Mouse (Mus musculus) MEL (cell line): ENCODE measurements around the gene Dhx35. TPM values are rescaled to one million over a fixed set of nuclear protein-coding genes. Genes with fewer than 3 reads are reported as not detected.
A peak's percentile ranks its signal among the peaks of the same experiment; 100 is the strongest.

ENCODE experiments used
- DNase-seq: peaks from one replicate; pipeline ENCODE4 v3.0.0; 2011; ENCODE audit warnings: low read depth, low spot score
- H3K27ac ChIP-seq: 2 replicates; pipeline ENCODE4 v1.5.1; 2012; ENCODE audit warnings: low read depth, mild to moderate bottlenecking, control low read depth, low read length, moderate library complexity; ENCODE audit not compliant: control insufficient read depth
- H3K27me3 ChIP-seq, 2 experiments: fragments of 150-350 bp in 1 of 2; sonication (generic) in 1 of 2; 2 replicates each; pipeline ENCODE4 v1.6.1; 2012; ENCODE audit warnings: low read length in 2 of 2, mild to moderate bottlenecking in 2 of 2, improper control_type of control experiment in 1 of 2, moderate library complexity in 1 of 2; ENCODE audit not compliant: insufficient read depth in 2 of 2, control insufficient read depth in 1 of 2
- H3K36me3 ChIP-seq, 2 experiments: 2 replicates each; pipeline ENCODE4 v1.6.1; 2012 to 2014; ENCODE audit warnings: low read length in 2 of 2, improper control_type of control experiment in 1 of 2, inconsistent platforms in 1 of 2, mild to moderate bottlenecking in 1 of 2; ENCODE audit not compliant: insufficient read depth in 2 of 2, control insufficient read depth in 1 of 2
- H3K4me1 ChIP-seq, 2 experiments: fragments of 150-350 bp in 1 of 2; sonication (generic) in 1 of 2; 2 replicates each; pipeline ENCODE4 v1.6.1; 2012; ENCODE audit warnings: low read length in 2 of 2, improper control_type of control experiment in 1 of 2, mild to moderate bottlenecking in 1 of 2; ENCODE audit not compliant: insufficient read depth in 2 of 2, control insufficient read depth in 1 of 2
- H3K4me3 ChIP-seq, 2 experiments: fragments of 150-350 bp in 1 of 2; sonication (generic) in 1 of 2; 2 replicates each; pipeline ENCODE4 v1.5.1; 2012; ENCODE audit warnings: low read depth in 2 of 2, low read length in 2 of 2, mild to moderate bottlenecking in 2 of 2, moderate library complexity in 2 of 2, control low read depth in 1 of 2, improper control_type of control experiment in 1 of 2; ENCODE audit not compliant: control insufficient read depth in 1 of 2, insufficient read depth in 1 of 2
- H3K79me2 ChIP-seq: 2 replicates; pipeline ENCODE4 v1.6.1; 2012; ENCODE audit warnings: mild to moderate bottlenecking, low read length, moderate library complexity; ENCODE audit not compliant: control insufficient read depth, poor library complexity, insufficient read depth
- H3K9ac ChIP-seq: 2 replicates; pipeline ENCODE4 v1.6.1; 2012; ENCODE audit warnings: low read depth, mild to moderate bottlenecking, control low read depth, low read length, moderate library complexity; ENCODE audit not compliant: control insufficient read depth, poor library complexity, severe bottlenecking
- H3K9me3 ChIP-seq: fragments of 150-350 bp; sonication (generic); replicated peaks from 2 replicates; pipeline ENCODE4 v1.6.1; 2012; ENCODE audit warnings: mild to moderate bottlenecking, low read length, improper control_type of control experiment, moderate library complexity; ENCODE audit not compliant: insufficient read depth
- CHD1 ChIP-seq: IDR thresholded peaks from 2 replicates; pipeline ENCODE4 v1.6.1; 2012; ENCODE audit warnings: low read depth, mild to moderate bottlenecking, inconsistent platforms, low read length, improper control_type of control experiment
- CHD2 ChIP-seq: IDR thresholded peaks from 2 replicates; pipeline ENCODE4 v1.6.1; 2011; ENCODE audit warnings: low read length, improper control_type of control experiment
- CTCF ChIP-seq, 3 experiments: IDR thresholded peaks in 2 of 3; conservative IDR thresholded peaks in 1 of 3; 2 replicates each; pipeline ENCODE4 v1.5.1; 2011 to 2012; ENCODE audit warnings: low read length in 3 of 3, low read depth in 2 of 3, mild to moderate bottlenecking in 2 of 3, improper control_type of control experiment in 1 of 3, inconsistent platforms in 1 of 3, mixed read lengths in 1 of 3, moderate library complexity in 1 of 3; ENCODE audit not compliant: control insufficient read depth in 1 of 3, insufficient read depth in 1 of 3, poor library complexity in 1 of 3, severe bottlenecking in 1 of 3
- EP300 ChIP-seq, 2 experiments: IDR thresholded peaks; 2 replicates each; pipeline ENCODE4 v1.6.1; 2011; ENCODE audit warnings: improper control_type of control experiment in 2 of 2, low read length in 2 of 2, low read depth in 1 of 2, mild to moderate bottlenecking in 1 of 2
- MAX ChIP-seq: IDR thresholded peaks from 2 replicates; pipeline ENCODE4 v1.6.1; 2011; ENCODE audit warnings: low read length, improper control_type of control experiment
- MAZ ChIP-seq: IDR thresholded peaks from 2 replicates; pipeline ENCODE4 v1.6.1; 2012; ENCODE audit warnings: low read depth, mild to moderate bottlenecking, inconsistent platforms, low read length, improper control_type of control experiment
- MEF2A ChIP-seq: IDR thresholded peaks from 2 replicates; pipeline ENCODE4 v1.6.1; 2014; ENCODE audit warnings: low read depth, mild to moderate bottlenecking, inconsistent platforms, low read length, improper control_type of control experiment; ENCODE audit not compliant: poor library complexity, insufficient replicate concordance, severe bottlenecking; ENCODE audit errors: extremely low read depth
- MYC ChIP-seq: IDR thresholded peaks from 2 replicates; pipeline ENCODE4 v1.6.1; 2011; ENCODE audit warnings: low read depth, mild to moderate bottlenecking, low read length, improper control_type of control experiment, moderate library complexity
- POLR2A ChIP-seq, 2 experiments: IDR thresholded peaks; 2 replicates each; pipeline ENCODE4 v1.6.1; 2011 to 2012; ENCODE audit warnings: low read length in 2 of 2, mild to moderate bottlenecking in 2 of 2, control low read depth in 1 of 2, improper control_type of control experiment in 1 of 2, low read depth in 1 of 2, moderate library complexity in 1 of 2; ENCODE audit not compliant: control insufficient read depth in 1 of 2, insufficient read depth in 1 of 2, poor library complexity in 1 of 2
- POLR2AphosphoS2 ChIP-seq: IDR thresholded peaks from 2 replicates; pipeline ENCODE4 v1.6.1; 2011; ENCODE audit warnings: low read length, improper control_type of control experiment
- RAD21 ChIP-seq: IDR thresholded peaks from 2 replicates; pipeline ENCODE4 v1.6.1; 2011; ENCODE audit warnings: mild to moderate bottlenecking, low read depth, low read length, improper control_type of control experiment
- RCOR1 ChIP-seq: IDR thresholded peaks from 2 replicates; pipeline ENCODE4 v1.6.1; 2012; ENCODE audit warnings: low read depth, mild to moderate bottlenecking, inconsistent platforms, low read length, improper control_type of control experiment
- SIN3A ChIP-seq: IDR thresholded peaks from 2 replicates; pipeline ENCODE4 v1.6.1; 2012; ENCODE audit warnings: low read length, improper control_type of control experiment, inconsistent platforms
- SMC3 ChIP-seq: IDR thresholded peaks from 2 replicates; pipeline ENCODE4 v1.6.1; 2011; ENCODE audit warnings: low read depth, low read length, improper control_type of control experiment
- TAL1 ChIP-seq: IDR thresholded peaks from 2 replicates; pipeline ENCODE4 v1.6.1; 2012; ENCODE audit warnings: mild to moderate bottlenecking, inconsistent platforms, low read length, moderate library complexity, mixed read lengths
- TCF12 ChIP-seq: IDR thresholded peaks from 2 replicates; pipeline ENCODE4 v1.6.1; 2014; ENCODE audit warnings: low read depth, mild to moderate bottlenecking, inconsistent platforms, low read length, improper control_type of control experiment, moderate library complexity
- USF1 ChIP-seq: IDR thresholded peaks from 2 replicates; pipeline ENCODE4 v1.6.1; 2014; ENCODE audit warnings: low read depth, mild to moderate bottlenecking, inconsistent platforms, low read length, improper control_type of control experiment, moderate library complexity
- USF2 ChIP-seq, 2 experiments: IDR thresholded peaks; 2 replicates each; pipeline ENCODE4 v1.6.1; 2011 to 2012; ENCODE audit warnings: improper control_type of control experiment in 2 of 2, low read length in 2 of 2, borderline replicate concordance in 1 of 2, inconsistent platforms in 1 of 2, low read depth in 1 of 2, mild to moderate bottlenecking in 1 of 2; ENCODE audit not compliant: insufficient read depth in 1 of 2
- ZKSCAN1 ChIP-seq: IDR thresholded peaks from 2 replicates; pipeline ENCODE4 v1.6.1; 2012; ENCODE audit warnings: low read depth, mild to moderate bottlenecking, inconsistent platforms, low read length, improper control_type of control experiment, moderate library complexity
- ZMIZ1 ChIP-seq: IDR thresholded peaks from 2 replicates; pipeline ENCODE4 v1.6.1; 2012; ENCODE audit warnings: low read depth, mild to moderate bottlenecking, inconsistent platforms, low read length, improper control_type of control experiment, moderate library complexity
- polyA plus RNA-seq, 2 experiments: library from polyadenylated mRNA; stranded (reverse) in 1 of 2; unstranded in 1 of 2; fragments of >175 nt in 1 of 2; fragments of >200 nt in 1 of 2; gene quantifications; 2 replicates each; pipeline versions ENCODE4 v1.2.1 to v1.2.4; 2012; ENCODE audit warnings: low replicate concordance in 2 of 2, low read depth in 1 of 2; ENCODE audit not compliant: insufficient read length in 2 of 2, insufficient read depth in 1 of 2, missing spikeins in 1 of 2
- total RNA-seq: library from RNA; depleted of rRNA; stranded (reverse); fragments of 300-350 nt; gene quantifications from 2 replicates; pipeline ENCODE4 v1.2.3, GENCODE M21; 2012

Gene Dhx35
- total and polyA plus RNA-seq, 3 experiments = 18.5 to 23.6 TPM; not detected in 1

GRCm38 (mm10) chr2:158852579-158852978, 58.0 kb downstream of the Dhx35 start:
- no peaks in the 10 kb centered on the region; a peak in 1 of 4 replicates for H3K36me3 ChIP-seq
- no peaks in the 10 kb centered on the region for H3K4me1 ChIP-seq
- no peak for TF ChIP-seq POLR2A (IDR thresholded peaks at IDR 0.05; ENCODE audit: control insufficient read depth in 1 of 2, insufficient read depth in 1 of 2, low read depth in 1 of 2, low read length in 2 of 2, poor library complexity in 1 of 2)
- TF ChIP-seq ZMIZ1 = no peak
- no peak for TF ChIP-seq CHD1
- no peak for TF ChIP-seq POLR2AphosphoS2
- no peak for TF ChIP-seq MAZ
- no peak for TF ChIP-seq TAL1
- no peak for TF ChIP-seq EP300 (IDR thresholded peaks at IDR 0.05; ENCODE audit: low read depth in 1 of 2, low read length in 2 of 2)
- no peak for TF ChIP-seq MEF2A
- no peak for TF ChIP-seq MAX
- TF ChIP-seq CTCF (IDR thresholded peaks at IDR 0.05 in 2 of 3, conservative IDR thresholded peaks at IDR 0.05 in 1 of 3; ENCODE audit: control insufficient read depth in 1 of 3, insufficient read depth in 1 of 3, low read depth in 2 of 3, low read length in 3 of 3, poor library complexity in 1 of 3, severe bottlenecking in 1 of 3) = peak; percentile 53 to 59 (median 56)
- no peak for TF ChIP-seq RCOR1
- no peak for TF ChIP-seq MYC
- TF ChIP-seq RAD21 = peak; percentile 32
- no peak for TF ChIP-seq SMC3
- no peak for TF ChIP-seq ZKSCAN1
- no peak for TF ChIP-seq USF1
- TF ChIP-seq SIN3A = no peak
- peak; percentile 36 for DNase-seq
- H3K9ac ChIP-seq = no peak overlapping the region
- no peaks in the 10 kb centered on the region for H3K9me3 ChIP-seq
- no peaks in the 10 kb centered on the region for H3K79me2 ChIP-seq
- H3K27ac ChIP-seq = no peak overlapping the region
- H3K27me3 ChIP-seq = no peaks in the 10 kb centered on the region
- no peak overlapping the region for H3K4me3 ChIP-seq

- DNase-seq = no peak
- Histone ChIP-seq H3K27me3 (no peaks in the 10 kb centered on the region), H3K4me1 (no peaks in the 10 kb centered on the region), H3K9me3 (no peaks in the 10 kb centered on the region), H3K27ac (no peak overlapping the region), H3K4me3 (no peak overlapping the region), H3K36me3 (no peaks in the 10 kb centered on the region; a peak in 1 of 4 replicates), H3K9ac (no peak overlapping the region), H3K79me2 (no peaks in the 10 kb centered on the region)
- no peak for TF ChIP-seq ZKSCAN1
- TF ChIP-seq POLR2AphosphoS2 = no peak
- TF ChIP-seq POLR2A (IDR thresholded peaks at IDR 0.05; ENCODE audit: control insufficient read depth in 1 of 2, insufficient read depth in 1 of 2, low read depth in 1 of 2, low read length in 2 of 2, poor library complexity in 1 of 2) = no peak
- no peak for TF ChIP-seq TCF12
- no peak for TF ChIP-seq USF2 (IDR thresholded peaks at IDR 0.05; ENCODE audit: borderline replicate concordance in 1 of 2, insufficient read depth in 1 of 2, low read depth in 1 of 2, low read length in 2 of 2)
- TF ChIP-seq CHD2 = no peak
Observed at GRCm38 (mm10) chr2:158856896-158857499, 62.4 kb downstream of the Dhx35 start.
